Mouse (Mus musculus): ENCODE results near the gene Ift20. TPM values are rescaled to one million over a fixed set of nuclear protein-coding genes. Genes with fewer than 3 reads are reported as not detected.
"Not testable (repeated sequence)": the region's sequence is repeated elsewhere in the genome, so short reads cannot be mapped to it uniquely, and the experiment has no call there.

Gene Ift20
- polyA plus RNA-seq, 1 experiment from 2014 or later, result 139 TPM

- 89% methylated on average over 6 of the region's 6 CpGs for whole genome bisulfite sequencing
- Histone ChIP-seq H3K36me3 (peaks cover 53% of the 10 kb centered on the region), H3K9me3 (no peaks in the 10 kb centered on the region), H3K4me2 (replicated peaks) (no peak overlapping the region), H3K27ac (no peak overlapping the region), H3K4me1 (no peaks in the 10 kb centered on the region), H3K4me3 (no peak overlapping the region), H3K9ac (no peak overlapping the region), H3K27me3 (no peaks in the 10 kb centered on the region)
- no peak for ATAC-seq (ENCODE audit: insufficient number of reproducible peaks, insufficient read depth, low FRiP score, low TSS enrichment)
These were observed 35.7 kb downstream of the Ift20 start for GRCm38 (mm10) chr11:78571854-78572253.

- H3K27me3 ChIP-seq; H3K27ac ChIP-seq; H3K9ac ChIP-seq; H3K4me2 ChIP-seq (replicated peaks); H3K9me3 ChIP-seq; H3K4me3 ChIP-seq; ATAC-seq (ENCODE audit: insufficient number of reproducible peaks, insufficient read depth, low FRiP score, low TSS enrichment); H3K4me1 ChIP-seq: not testable (repeated sequence)
- peaks cover 58% of the 10 kb centered on the region for H3K36me3 ChIP-seq
- 91% methylated on average over 4 of the region's 4 CpGs for WGBS
These were observed 37.9 kb downstream of the Ift20 start for GRCm38 (mm10) chr11:78574031-78574430.

- 90% methylated on average over 3 of the region's 3 CpGs for WGBS
- Histone ChIP-seq H3K9ac (no peak overlapping the region), H3K4me2 (replicated peaks) (no peak overlapping the region), H3K27ac (no peak overlapping the region), H3K4me1 (no peaks in the 10 kb centered on the region), H3K4me3 (no peak overlapping the region), H3K27me3 (no peaks in the 10 kb centered on the region), H3K9me3 (no peaks in the 10 kb centered on the region), H3K36me3 (peaks cover 57% of the 10 kb centered on the region)
- no peak for ATAC-seq (ENCODE audit: insufficient number of reproducible peaks, insufficient read depth, low FRiP score, low TSS enrichment)
These were observed 38.4 kb downstream of the Ift20 start for GRCm38 (mm10) chr11:78574536-78574935.

- no peak for ATAC-seq (ENCODE audit: insufficient number of reproducible peaks, insufficient read depth, low FRiP score, low TSS enrichment)
- peaks cover 57% of the 10 kb centered on the region for H3K36me3 ChIP-seq
- no peaks in the 10 kb centered on the region for H3K9me3 ChIP-seq
- WGBS, result 71% methylated on average over 2 of the region's 2 CpGs
- H3K27me3 ChIP-seq, result no peaks in the 10 kb centered on the region
- H3K27ac ChIP-seq, result no peak overlapping the region
- H3K4me2 ChIP-seq (replicated peaks), result no peak overlapping the region
- H3K4me1 ChIP-seq, result no peaks in the 10 kb centered on the region
- H3K4me3 ChIP-seq, result no peak overlapping the region
- H3K9ac ChIP-seq, result no peak overlapping the region
These were observed 38.8 kb downstream of the Ift20 start for GRCm38 (mm10) chr11:78574975-78575374.

GRCm38 (mm10) chr11:78582848-78583247, 46.7 kb downstream of the Ift20 start:
- no peak for ATAC-seq (ENCODE audit: insufficient number of reproducible peaks, insufficient read depth, low FRiP score, low TSS enrichment)
- Histone ChIP-seq H3K9me3 (no peaks in the 10 kb centered on the region), H3K27me3 (no peaks in the 10 kb centered on the region), H3K4me2 (replicated peaks) (no peak overlapping the region), H3K27ac (no peak overlapping the region), H3K4me3 (no peak overlapping the region), H3K36me3 (peaks cover 46% of the 10 kb centered on the region), H3K4me1 (no peaks in the 10 kb centered on the region), H3K9ac (no peak overlapping the region)
- 94% methylated on average over 6 of the region's 6 CpGs for WGBS

GRCm38 (mm10) chr11:78586099-78586498, 49.9 kb downstream of the Ift20 start:
- H3K27ac ChIP-seq, result no peak overlapping the region
- no peak for ATAC-seq (ENCODE audit: insufficient number of reproducible peaks, insufficient read depth, low FRiP score, low TSS enrichment)
- H3K9ac ChIP-seq, result no peak overlapping the region
- no peak overlapping the region for H3K4me3 ChIP-seq
- no peaks in the 10 kb centered on the region for H3K4me1 ChIP-seq
- no peaks in the 10 kb centered on the region for H3K9me3 ChIP-seq
- peaks cover 26% of the 10 kb centered on the region for H3K36me3 ChIP-seq
- no peak overlapping the region for H3K4me2 ChIP-seq (replicated peaks)
- H3K27me3 ChIP-seq, result no peaks in the 10 kb centered on the region

GRCm38 (mm10) chr11:78587677-78588076, 51.5 kb downstream of the Ift20 start:
- 94% methylated on average over 1 of the region's 1 CpGs for WGBS
- H3K9ac ChIP-seq; H3K4me1 ChIP-seq; H3K4me2 ChIP-seq (replicated peaks); ATAC-seq (ENCODE audit: insufficient number of reproducible peaks, insufficient read depth, low FRiP score, low TSS enrichment); H3K9me3 ChIP-seq; H3K4me3 ChIP-seq; H3K27ac ChIP-seq; H3K27me3 ChIP-seq: not testable (repeated sequence)
- peaks cover 21% of the 10 kb centered on the region for H3K36me3 ChIP-seq

Other genes starting within 250 kb of the Ift20 start
- gene BC030499, start 245.5 kb upstream of the Ift20 start, polyA plus RNA-seq (2016; fragmentation: Nextera tagmentation; extraction: Ambion mirVana), result 0.32 and 0.52 TPM in 2 replicates
- gene Spag5, start 234.8 kb upstream of the Ift20 start, polyA plus RNA-seq (2016; fragmentation: Nextera tagmentation; extraction: Ambion mirVana), result 49.2 and 50.8 TPM in 2 replicates
- 4.6 and 5.3 TPM in 2 replicates for gene Aldoc, start 213.4 kb upstream of the Ift20 start, polyA plus RNA-seq (2016; fragmentation: Nextera tagmentation; extraction: Ambion mirVana)
- 71.1 and 74.3 TPM in 2 replicates for gene Pigs, start 207.9 kb upstream of the Ift20 start, polyA plus RNA-seq (2016; fragmentation: Nextera tagmentation; extraction: Ambion mirVana)
- 93.2 and 99.5 TPM in 2 replicates for gene Unc119, start 192.9 kb upstream of the Ift20 start, polyA plus RNA-seq (2016; fragmentation: Nextera tagmentation; extraction: Ambion mirVana)
- 0.09 and 0.18 TPM in 2 replicates for gene Foxn1, start 149.8 kb upstream of the Ift20 start, polyA plus RNA-seq (2016; fragmentation: Nextera tagmentation; extraction: Ambion mirVana)
- gene Slc13a2, start 114.1 kb upstream of the Ift20 start, polyA plus RNA-seq (2016; fragmentation: Nextera tagmentation; extraction: Ambion mirVana), result not detected in 2 replicates
- 15.4 and 15.5 TPM in 2 replicates for gene Slc46a1, start 70.7 kb upstream of the Ift20 start, polyA plus RNA-seq (2016; fragmentation: Nextera tagmentation; extraction: Ambion mirVana)
- gene Sarm1, start 38.6 kb upstream of the Ift20 start, polyA plus RNA-seq (2016; fragmentation: Nextera tagmentation; extraction: Ambion mirVana), result 5.2 and 7.3 TPM in 2 replicates
- 11.8 and 13.2 TPM in 2 replicates for gene Vtn, start 37.3 kb upstream of the Ift20 start, polyA plus RNA-seq (2016; fragmentation: Nextera tagmentation; extraction: Ambion mirVana)
- not detected in 2 replicates for gene Sebox, start 32.9 kb upstream of the Ift20 start, polyA plus RNA-seq (2016; fragmentation: Nextera tagmentation; extraction: Ambion mirVana)
- 53.4 and 60.7 TPM in 2 replicates for gene Tmem199, start 24.2 kb upstream of the Ift20 start, polyA plus RNA-seq (2016; fragmentation: Nextera tagmentation; extraction: Ambion mirVana)
- gene Poldip2, start 24.2 kb upstream of the Ift20 start, polyA plus RNA-seq (2016; fragmentation: Nextera tagmentation; extraction: Ambion mirVana), result 180 and 183 TPM in 2 replicates
- gene Tnfaip1, start within 50 bp of the Ift20 start, polyA plus RNA-seq (2016; fragmentation: Nextera tagmentation; extraction: Ambion mirVana), result 78.2 and 82.2 TPM in 2 replicates
- gene Tmem97, start 14.4 kb downstream of the Ift20 start, polyA plus RNA-seq (2016; fragmentation: Nextera tagmentation; extraction: Ambion mirVana), result 55.9 and 56.0 TPM in 2 replicates
- 14.8 and 15.7 TPM in 2 replicates for gene Nlk, start 161.0 kb downstream of the Ift20 start, polyA plus RNA-seq (2016; fragmentation: Nextera tagmentation; extraction: Ambion mirVana)
- 43.0 and 43.1 TPM in 2 replicates for gene Ccnq, start 215.4 kb downstream of the Ift20 start, polyA plus RNA-seq (2016; fragmentation: Nextera tagmentation; extraction: Ambion mirVana)